Mouse (Mus musculus) urinary bladder, postnatal 14 days (tissue): ENCODE data around the gene Cntn4.
A peak's percentile ranks its signal among the peaks of the same experiment; 100 is the strongest.

Experiments
- DNase-seq: peaks from one replicate; pipeline ENCODE4 v3.0.0; 2021; ENCODE audit warnings: low spot score

Cntn4 gene

GRCm38 (mm10) chr6:106078629-106079028, 401.2 kb downstream of the Cntn4 start:
- DNase-seq: no peak

GRCm38 (mm10) chr6:106097856-106098255, 420.4 kb downstream of the Cntn4 start:
- DNase-seq: no peak

DNA sequence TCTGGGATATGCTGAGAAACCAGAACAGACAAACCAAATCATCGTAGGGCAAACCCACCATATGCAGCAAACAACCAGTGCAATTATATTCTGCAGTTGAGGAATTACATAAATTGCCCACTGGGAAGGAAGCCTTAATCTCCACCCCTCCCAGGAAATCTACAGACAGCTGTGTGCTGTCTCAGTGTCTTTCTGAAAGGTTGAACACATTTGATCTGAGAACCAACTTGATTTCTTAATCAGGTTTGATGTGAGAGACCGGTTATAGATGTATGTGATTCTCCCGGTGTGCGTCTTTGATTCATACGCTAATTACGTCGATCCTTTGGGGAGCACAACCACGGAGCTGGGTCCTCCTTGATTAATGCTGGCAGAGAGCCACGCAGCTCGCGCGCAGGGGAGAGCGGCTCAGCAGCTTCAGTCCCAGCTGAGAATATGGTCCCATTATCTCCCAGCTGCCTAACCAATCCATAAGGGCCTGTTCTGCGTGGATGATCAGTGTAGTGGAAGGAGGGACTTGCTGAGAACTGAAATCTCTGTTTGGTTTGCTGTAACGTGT, 441.1 kb downstream of the Cntn4 start:
- DNase-seq: peak; percentile 14

GRCm38 (mm10) chr6:106153530-106153929, 476.1 kb downstream of the Cntn4 start:
- DNase-seq: no peak

GRCm38 (mm10) chr6:106155362-106155761, 477.9 kb downstream of the Cntn4 start:
- no peak for DNase-seq

DNA sequence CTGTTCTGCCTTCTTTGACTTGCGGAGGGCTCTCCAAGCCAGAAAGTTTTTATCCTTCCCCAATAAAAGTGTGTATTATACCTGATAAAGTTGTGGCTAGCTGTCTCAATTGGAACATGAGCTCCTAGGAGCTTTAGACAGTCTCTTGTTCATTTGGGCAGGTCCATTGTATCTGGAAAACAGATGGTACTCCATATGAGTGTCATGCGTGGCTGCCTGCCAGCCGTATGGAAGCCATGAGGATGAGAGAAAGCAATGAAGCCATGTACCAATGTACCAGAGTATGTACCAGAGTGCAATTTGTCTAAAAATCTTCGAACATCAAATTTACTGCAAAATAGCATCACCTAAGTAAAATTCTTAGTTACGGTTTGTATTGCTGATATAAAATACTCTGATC, 500.1 kb downstream of the Cntn4 start:
- DNase-seq: no peak

GRCm38 (mm10) chr6:106181596-106181995, 504.1 kb downstream of the Cntn4 start:
- DNase-seq: no peak

- DNase-seq: no peak
Observed at GRCm38 (mm10) chr6:106200974-106201373, 523.5 kb downstream of the Cntn4 start.

- DNase-seq: peak; percentile 4
Observed at GRCm38 (mm10) chr6:106207401-106207800, 529.9 kb downstream of the Cntn4 start.

DNA sequence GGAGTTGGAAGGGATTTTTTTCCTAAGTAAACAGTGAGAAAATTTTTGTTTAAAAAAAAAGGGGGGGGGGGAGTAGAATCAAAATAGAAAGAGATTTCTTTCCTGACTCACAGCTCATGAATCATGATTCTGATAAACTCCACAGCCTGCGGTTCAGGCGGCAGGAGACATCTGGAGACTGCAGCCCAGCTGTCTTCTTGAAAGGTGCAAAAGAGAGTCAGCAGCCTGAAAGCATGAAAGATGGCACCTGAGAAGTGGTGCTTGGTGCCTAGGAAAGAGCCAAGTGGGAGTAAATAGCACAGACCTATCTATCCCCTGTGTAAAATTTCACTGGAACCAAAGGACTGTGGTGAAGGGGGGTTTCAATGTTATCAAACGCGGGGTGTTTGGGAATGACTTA, 535.6 kb downstream of the Cntn4 start:
- DNase-seq: no peak

GRCm38 (mm10) chr6:106237046-106237948, 559.8 kb downstream of the Cntn4 start:
- DNase-seq: no peak

DNA sequence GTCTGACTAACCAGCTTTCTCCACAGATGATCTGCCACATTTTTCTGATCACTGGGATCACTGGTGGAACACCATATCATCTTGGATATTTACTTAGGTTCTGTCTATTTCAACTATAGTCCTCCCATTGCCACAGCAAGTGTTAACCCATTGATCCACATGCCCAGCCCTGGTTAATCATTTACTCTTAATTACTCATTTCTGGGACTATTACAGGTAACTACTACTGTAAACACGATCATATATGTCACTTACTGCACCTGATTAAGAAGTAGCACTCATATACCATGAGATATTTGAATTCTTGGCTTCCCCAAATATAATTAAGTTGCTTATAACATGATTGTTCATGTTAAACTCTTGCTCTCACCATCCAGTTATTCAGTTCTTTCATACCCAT, 564.1 kb downstream of the Cntn4 start:
- DNase-seq: no peak

GRCm38 (mm10) chr6:106263396-106263795, 585.9 kb downstream of the Cntn4 start:
- DNase-seq: no peak

DNA sequence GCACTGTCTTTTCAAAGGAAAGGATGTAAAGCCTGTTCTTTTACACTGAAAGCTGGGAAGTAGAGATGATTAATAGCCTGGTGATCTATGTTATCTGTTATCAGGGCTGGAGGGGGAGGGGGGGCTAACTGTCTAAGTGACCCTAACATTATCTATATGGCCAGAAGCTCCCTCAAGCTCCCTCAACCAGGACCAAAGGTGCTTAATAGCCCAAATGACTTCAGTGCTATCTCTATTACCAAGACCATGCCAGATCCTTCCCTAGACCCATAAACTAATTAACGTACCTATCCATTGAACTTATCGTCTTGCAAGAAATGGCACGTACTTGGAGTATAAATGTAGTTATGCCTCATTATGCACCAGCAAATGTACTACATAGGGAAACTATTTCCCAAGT, 588.0 kb downstream of the Cntn4 start:
- DNase-seq: no peak

DNA sequence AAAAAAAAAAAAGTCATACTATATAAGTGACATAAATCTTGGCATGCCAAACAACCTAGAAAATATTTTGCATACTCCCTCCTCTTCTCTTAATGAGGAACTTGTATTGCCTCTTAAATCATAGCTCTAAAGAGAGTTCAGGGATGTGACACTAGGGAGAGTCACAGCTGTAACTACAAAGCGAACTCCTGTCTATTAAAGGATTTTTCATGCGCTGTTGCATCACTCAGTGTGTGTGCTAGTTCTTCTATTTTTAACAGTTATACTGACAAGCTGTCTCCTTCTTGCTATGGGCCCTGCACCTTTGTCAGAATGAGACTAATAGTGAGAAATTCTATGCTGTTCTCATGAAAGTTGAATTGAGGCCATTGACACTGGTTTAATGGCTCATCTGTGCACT, 588.8 kb downstream of the Cntn4 start:
- no peak for DNase-seq

- no peak for DNase-seq
Observed at GRCm38 (mm10) chr6:106268723-106269122, 591.3 kb downstream of the Cntn4 start.

DNA sequence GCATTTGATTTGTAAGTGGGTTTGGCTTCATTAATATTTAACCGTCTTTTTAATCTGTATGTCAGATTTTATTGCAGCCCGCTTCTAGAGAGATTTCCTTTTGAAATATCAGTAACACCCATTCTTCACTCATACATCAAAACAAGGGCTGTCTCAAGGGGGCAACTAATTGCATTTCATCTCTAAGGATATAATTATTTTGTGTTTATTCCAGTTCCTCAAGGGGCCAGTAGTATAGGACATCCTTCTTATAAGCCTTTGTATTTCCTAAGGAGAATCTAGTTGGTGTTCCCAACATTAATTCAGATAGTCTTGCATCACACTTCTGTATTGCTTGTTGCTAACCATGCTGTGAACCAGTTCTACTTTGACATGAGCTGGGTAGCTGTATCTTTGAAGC, 599.7 kb downstream of the Cntn4 start:
- no peak for DNase-seq

GRCm38 (mm10) chr6:106281621-106282020, 604.2 kb downstream of the Cntn4 start:
- DNase-seq: no peak

- DNase-seq: no peak
Observed at GRCm38 (mm10) chr6:106283815-106284214, 606.4 kb downstream of the Cntn4 start.

DNA sequence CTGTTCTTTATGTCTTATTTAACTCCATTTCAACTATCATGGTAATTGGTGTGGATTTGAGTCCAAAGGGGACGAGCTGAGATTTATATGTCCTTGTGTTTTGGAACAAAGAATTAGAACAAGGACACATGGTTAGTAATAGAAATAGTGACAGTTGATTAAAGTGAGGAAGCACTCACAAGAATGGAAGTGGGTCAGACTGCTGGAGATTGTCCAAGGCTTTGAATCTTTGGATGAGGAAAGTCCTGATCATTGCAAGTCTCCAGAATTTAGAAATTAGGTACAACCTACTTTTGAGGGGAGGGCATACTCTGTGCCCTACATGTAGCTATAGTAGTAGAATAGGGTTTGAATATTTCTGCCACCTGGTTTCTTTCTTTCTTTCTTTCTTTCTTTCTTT, 622.0 kb downstream of the Cntn4 start:
- no peak for DNase-seq

GRCm38 (mm10) chr6:106300179-106300578, 622.7 kb downstream of the Cntn4 start:
- no peak for DNase-seq

DNA sequence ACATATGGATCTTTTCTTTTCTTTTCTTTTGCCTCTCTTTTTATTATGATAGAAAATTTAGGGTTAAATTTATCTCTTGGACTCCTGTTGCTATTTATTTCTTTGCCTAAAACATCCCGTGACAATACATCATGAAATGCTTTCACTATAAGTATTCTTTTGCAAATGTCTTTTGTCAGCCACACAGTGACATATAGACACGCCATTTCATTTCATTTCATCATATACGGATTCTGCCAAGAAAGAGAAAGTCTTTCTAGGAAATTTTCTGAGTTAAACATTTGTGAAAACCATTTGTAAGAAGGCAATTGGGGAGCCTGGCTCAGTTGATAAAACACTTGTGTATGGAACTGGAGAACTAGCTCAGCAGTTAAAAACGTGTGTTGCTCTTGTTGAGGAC, 625.0 kb downstream of the Cntn4 start:
- DNase-seq: no peak

GRCm38 (mm10) chr6:106328987-106329386, 651.5 kb downstream of the Cntn4 start:
- DNase-seq: no peak

DNA sequence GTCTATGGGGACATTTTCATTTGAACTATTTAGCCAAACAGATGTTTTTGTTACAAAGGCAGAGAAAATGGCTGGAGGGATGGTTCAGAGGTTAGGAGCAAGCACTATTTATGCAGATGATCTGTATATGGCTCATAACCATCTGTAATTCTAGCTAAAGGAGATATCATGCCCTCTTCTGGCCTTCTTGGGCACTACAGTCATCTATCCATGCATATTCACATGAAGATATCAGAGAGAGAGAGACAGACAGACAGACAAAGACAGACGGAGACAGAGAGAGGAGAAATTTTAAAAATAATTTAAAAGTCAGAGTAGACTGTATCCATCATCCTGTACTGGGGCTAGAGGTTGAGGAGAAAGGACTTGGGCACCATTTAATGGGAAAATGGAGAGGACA, 652.2 kb downstream of the Cntn4 start:
- DNase-seq: no peak
